Mouse (Mus musculus): ENCODE measurements around the gene Eci2.
"Not testable (repeated sequence)": the region's sequence is repeated elsewhere in the genome, so short reads cannot be mapped to it uniquely, and the experiment has no call there.

Eci2 gene

DNA sequence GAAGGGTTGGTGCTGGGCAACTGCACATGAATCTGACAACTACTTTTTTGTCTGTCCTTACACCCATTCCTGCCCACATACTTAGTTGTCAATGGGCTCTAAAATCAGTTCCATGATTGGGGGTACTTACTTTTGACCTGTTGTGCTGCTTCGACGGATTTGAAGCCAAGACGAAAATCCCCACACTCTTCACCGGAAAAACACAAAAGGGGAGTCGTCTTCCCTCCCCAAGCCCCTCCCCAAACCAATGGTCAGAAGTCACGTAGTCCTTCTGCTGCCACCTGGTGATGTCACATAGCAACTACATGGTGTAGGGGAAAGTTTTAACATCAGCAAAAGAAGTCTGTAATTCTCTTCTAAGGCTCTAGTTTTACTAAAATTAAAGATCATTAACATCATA lies at the start of gene Eci2:
Gene Eci2, minus strand, starts transcription at position 218 of the 400 bp plus-strand sequence.
- DNase-seq = peak; percentile 4

DNA sequence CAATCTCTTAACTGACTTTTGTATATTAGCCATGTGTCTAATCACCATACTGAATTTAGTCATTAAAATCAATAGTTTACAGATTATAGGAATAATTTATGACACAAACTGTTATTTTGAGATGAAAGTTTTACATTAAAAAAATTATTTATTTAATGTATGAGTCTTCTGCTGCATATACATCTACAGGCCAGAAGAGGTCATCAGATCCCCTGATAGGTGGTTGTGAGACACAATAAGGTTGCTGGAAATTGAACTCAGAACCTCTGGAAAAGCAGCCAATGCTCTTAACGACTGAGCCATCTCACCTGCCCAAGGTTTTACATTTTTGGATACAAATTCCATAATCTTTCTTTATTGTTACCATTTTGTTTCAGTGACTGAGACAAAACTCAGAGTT lies 48.0 kb upstream of the Eci2 start:
- DNase-seq = no peak

DNA sequence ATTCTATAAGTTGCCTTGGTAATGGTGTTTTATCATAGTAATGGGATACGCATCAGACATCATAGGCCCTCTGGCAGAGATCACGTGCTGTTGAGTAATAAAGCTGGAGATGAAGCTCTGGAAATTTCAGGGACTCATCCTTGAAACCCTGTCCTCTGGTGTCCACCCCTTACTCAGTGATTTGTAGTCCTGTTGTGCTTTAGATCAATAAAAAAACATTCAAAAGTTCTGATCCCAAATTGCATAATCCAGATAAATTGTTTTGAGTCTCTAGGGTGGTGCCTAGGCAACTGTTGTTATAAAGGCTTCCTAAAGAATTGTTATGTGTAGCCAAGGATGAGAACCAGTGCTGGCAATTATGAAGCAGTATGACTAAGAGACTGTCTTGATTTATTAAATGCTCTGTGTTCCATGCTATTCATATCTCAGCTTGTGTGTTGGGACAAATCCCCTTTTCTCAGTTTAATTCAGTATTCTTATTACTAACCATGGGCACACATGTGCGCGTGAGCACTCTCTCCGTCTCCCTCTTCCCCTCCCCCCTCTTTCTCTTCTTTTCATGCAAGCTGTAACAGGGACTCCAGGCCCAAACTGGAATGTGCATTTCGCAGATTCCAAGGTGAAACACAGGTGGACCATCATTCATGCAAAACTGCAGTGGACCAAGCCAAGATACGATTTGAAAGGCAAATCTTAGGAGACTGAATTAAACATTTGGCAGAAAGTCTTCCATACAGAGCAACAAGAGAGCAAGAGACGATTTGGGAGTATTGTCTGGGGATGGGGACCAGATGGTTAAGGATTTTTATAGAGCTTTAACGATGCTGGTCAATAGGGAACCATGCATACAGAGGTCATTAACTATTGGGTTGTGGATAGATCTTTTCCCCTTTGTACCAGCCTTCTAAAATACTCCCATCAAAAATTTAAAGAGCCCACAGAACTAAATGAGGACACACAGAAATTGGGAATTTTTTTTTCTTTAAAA lies 43.9 kb upstream of the Eci2 start:
- DNase-seq = no peak

DNA sequence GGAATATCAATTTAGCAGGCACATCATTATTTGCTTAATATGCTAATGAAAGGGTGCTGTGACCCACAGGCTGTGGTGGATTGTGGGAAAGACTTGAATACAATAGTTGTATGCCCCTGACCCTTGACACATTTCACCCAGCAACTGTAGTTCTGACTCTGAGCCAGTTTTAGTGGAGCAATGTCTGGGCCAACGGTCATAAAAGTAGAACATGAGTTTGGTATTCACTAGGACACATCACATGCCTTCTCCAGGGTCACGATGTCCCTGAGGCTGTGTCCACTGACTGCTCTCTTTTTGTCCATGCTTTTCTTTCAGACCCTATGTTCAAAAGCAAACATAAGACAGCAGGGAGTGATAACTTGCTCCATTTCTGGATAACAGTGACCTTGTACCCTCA lies 40.2 kb upstream of the Eci2 start:
- no peak for DNase-seq

DNA sequence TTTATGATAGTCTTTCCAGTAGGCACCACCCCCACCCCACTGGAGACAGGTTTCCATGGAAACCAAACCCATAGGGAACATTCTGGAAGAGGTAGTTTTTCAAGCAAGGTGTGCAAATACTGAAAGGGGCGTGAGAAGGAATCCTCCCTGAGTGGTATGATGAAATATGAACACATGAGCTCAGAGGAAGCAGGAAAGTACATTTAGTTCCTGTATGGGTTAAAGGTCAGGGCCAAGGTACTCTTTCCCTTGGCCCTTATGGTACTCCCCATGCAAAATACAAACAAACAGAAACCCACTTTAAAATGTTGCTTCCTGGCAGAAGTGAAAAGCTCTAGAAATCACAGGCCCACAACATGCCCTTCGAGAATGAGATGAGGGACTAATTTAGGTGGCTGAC lies 39.1 kb upstream of the Eci2 start:
- DNase-seq = no peak

DNA sequence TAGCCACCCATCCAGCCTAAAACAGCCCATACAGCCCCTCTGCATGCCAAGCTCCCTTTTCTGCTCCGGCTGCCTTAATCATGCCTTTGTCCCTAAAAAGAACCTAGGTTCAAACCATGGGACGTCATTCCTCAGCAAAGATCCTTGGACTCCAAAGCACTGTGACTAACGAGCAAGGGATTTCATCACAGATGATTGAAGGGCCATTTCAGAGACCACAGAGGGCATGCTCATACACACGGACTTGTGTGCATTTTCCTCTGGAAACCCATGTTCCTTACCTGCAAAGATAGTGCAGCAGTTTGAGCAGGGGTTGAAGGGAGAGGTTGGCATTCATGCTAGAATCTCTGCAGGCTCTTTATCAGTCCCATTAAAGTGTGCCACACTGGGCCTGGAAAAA lies 37.5 kb upstream of the Eci2 start:
- no peak for DNase-seq

DNA sequence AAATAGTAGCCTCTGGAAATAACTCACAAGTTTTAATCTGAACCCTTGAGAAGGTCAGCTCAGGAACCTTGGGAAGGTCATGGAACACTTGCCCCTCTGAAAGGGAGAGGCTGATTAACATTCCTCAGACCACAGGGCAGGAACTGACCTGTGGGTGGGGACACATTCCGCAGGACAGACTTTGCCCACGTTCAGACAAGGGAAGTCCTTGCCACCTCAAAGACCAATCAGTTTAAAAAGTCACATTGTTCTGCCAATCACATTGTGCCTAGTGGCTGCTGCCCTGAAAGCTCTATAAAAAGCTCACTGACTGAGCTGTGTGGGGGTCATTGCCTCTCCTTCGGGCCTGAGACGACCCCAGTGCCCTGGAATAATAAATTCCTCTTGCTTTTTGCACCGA lies 31.2 kb upstream of the Eci2 start:
- no peak for DNase-seq

DNA sequence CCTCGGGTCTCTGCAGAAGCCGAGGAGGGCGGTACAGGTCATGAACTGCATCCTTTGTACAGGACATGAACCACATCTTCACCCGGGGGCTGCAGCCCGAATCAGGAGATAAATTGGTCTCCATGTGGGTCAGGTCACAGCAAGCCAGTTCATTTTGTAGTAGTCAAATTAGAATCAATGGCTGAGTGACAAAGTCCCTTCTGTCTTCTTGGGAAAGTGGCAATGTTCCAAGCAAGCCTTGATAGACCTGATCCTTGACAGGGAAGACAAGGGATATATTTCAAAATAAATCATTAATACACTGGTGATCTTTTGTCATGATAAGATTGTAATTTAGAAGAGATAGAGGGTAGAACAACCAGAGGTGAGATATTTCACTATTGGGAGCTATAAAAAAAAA lies 9.6 kb upstream of the Eci2 start:
- DNase-seq = no peak

DNA sequence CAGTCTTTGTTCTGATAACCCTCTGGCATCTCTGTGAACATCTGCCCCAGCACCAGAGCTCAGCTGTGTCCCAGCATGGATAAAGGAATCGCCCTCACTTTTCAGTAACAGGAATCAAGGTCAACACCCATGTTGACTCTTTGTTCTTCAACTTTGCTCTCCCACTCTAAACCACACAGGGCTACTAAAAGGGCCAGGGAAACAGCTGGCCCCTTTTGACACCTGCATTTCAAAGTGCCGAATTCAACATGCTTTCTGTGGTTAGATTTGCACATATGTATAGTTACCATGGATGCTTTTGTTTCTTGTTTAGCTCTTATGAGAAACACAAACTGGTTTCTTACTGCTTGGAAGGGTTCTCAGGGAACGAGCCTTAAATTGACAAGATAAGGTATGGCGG lies 8.8 kb upstream of the Eci2 start:
- no peak for DNase-seq

DNA sequence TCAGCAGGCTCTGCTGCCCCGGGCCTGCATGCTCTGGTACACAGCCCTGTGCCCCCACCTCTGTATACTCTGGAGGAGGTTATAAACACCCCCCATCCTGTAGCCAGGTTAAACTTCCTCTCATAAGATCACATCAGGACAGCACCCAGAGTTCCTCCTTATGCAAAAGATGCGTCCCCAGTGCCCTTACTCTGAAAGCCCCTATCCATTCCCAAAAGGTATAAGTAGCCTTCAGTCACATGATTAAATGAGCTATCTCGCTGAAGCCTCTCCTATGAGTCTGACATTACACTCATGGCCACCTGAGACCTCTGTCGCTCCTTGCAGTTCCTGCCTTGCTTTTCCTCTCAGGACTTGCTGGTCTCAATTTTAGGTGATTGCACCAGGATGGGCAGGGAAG lies 6.7 kb upstream of the Eci2 start:
- DNase-seq = no peak

DNA sequence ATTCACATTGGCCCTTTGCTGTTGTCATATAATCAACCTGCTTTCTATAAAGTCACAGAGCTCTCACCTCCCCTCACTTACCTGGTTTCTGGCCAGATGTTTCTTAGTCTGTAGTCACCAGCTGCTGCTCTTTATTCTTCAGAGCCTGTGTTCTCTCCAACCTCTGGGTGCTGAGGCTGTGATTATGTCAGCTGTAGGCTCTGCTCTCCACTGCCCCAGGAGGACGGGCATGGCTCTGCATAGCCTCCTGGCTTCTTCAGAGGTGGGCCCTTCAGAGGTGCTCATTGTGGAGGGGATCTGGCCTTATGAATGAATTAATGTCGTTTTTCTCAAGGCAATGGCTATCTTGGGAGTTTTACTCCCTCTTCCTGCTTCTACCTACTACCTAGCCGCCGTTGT lies 4.8 kb upstream of the Eci2 start:
- DNase-seq = no peak

DNA sequence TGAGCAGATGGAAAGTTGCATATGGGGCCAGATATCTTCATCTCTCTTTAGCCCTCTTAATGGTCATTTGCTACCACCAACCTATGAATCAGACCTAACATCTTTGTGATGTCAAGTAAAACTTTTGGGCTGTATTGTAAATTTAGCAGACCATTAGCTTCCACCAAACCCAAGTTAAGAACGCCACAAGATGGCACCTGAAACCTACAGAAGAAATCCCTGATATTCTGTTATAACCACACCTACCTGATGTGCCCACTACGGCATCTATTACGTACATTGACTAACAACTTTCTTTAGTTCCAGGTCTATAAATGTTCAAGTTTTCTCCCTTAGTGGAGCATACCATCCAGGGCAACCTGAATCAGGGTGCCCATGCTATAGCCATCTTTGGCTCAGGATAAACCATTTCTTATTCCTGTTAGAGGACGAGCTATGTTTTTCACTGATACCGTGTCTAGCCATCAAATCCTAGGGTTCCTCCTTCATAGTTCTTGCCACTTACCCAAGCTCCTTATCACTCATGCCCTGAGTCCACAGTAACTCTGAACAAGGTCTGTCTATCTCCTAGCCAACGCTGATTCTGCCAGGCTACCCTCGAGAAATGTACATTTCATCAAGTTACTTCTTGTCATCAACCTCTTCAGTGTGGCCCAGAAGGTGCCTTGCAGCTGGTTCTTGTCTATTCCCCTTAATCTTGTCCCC lies 4.2 kb upstream of the Eci2 start:
- DNase-seq = peak; percentile 12

DNA sequence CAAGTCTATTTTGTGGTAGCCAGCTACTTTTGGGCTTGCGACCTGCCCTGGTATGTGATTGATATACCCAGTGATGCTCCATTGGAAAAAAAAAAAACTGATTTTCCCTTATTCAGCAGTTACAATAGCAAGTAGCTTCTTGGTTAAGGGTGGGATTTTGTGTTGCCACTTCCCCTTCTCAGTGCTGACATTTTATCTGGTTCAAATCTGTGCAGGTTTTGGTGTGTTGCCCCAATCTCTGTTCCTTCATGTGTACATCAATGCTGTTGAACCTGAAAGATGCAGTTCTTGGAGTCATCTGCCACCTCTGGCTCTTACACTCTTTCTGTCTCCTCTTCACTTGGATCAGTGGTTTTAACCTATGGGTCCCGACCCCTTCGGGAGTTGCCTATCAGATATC lies 1.5 kb upstream of the Eci2 start:
- no peak for DNase-seq

DNA sequence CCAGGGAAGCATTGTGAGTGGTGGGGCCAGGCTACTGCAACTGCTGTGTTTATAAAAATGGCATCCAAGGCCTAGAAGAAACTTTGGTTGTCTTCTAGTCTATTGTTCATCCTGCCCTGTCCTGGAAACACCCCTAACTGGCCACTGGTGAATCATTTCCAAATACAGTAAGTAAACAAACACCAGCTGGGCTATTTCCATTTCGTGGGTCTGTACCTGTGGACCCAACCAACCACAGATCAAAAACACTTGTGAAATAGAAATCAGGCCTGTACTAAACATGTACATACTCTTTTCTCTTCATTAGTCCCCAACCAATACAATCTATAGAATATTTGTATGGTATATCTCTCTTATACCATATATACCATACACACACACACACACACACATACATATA lies 3.5 kb downstream of the Eci2 start:
- DNase-seq = not testable (repeated sequence)

DNA sequence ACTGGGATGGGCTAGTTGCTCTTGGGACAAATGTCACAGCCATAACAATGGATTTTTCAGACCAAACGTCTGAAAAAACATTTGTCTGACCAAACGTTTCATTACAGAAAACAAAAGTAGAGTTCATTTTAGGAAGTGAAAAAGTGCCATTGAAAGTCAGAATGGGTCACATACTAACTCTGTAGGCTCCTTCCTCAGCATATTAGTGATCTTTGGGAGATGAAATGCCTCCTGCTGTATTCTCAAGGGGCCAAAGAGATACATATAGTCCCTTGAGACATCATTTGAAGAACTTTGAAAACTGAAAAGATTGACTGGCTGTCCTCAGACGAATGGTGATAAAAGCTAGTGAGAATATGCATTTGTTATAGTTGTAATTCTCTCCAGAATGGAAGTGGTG lies 6.5 kb downstream of the Eci2 start:
- no peak for DNase-seq

DNA sequence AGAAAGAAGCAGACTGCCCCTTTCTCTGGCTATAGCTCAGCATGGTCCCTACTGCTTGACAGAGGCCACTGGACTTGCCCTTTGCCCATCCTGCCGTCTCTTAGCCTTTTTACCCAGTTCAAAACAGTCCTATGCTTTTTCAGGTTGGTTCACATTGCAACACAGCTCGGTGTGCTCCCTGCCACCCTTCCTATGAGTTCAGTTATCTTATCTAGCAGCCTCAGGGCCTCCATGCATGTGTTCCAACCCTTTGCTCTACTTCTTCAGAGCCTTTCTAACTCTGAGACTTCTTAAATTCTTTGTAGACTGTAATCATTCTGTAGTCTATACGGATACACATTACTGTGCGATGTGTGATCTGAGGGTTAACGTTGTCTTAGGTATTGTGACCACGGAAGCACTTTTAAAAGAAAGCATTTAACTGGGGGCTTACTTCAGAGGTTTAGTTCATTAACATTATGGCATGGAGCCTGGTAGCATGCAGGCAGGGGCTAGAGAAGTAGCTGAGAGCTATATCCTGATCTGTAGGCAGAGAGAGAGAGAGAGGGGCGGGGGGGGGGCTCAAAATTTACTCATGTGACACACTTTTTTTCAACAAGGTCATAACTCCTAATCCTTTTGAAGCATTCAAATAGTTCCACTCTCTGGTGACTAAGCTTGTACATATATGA lies 7.9 kb downstream of the Eci2 start:
- DNase-seq = no peak

DNA sequence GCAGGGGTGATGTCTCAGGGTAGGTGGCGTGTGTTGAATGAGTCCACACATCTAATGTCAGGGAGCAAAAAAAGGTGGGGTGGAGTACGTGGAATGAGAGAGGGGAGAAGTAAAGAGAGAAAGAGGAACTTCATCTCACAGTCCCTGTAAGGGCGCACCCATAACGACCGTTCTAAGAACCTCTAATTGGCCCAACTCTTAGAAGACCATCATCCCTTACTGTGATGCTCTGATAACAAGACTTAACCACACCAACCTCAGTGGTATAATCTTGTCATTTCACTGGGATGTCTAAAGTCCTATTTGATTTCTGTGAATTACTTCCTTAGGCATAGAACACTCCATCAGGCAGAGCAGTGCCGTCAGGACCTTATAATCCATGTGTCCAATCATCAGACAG lies 9.5 kb downstream of the Eci2 start:
- DNase-seq = no peak

DNA sequence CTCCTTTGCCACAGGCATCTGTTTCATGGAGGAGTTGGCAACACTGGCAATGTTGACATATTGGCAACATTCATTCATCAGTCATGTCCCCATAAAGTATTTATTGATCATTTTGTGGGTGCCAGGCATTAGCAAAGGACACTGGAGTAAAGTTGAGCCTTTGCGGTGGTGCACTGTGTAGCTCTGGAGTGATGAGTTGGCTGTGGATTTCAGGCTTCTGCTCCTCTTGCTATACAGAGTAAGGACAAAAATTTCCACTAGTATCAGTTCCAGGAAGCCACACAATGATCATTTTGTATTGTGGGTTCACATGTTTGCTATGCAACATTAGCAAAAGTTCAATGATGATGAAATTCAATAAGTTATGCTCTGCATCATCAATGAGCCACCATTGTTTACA lies 10.8 kb downstream of the Eci2 start:
- DNase-seq = no peak

DNA sequence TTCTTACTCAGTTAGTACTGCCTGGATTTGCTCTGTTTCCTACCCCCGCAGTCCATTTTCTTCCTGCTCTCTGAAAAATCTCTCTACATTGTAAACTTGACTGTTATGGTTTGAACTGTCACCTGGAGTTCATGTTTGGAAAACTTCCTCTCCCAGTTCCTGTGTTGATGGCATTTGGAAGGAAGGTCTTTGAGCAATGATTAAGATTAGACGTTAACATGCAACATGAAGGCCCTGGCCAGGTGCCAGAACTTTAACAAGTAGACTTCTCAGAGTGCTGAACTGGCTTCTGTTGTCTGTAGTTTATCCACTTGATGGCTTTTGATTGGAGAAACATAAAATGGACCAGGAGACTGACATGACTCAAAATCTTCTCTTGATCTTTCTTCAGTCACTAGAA lies 31.0 kb downstream of the Eci2 start:
- DNase-seq = no peak

DNA sequence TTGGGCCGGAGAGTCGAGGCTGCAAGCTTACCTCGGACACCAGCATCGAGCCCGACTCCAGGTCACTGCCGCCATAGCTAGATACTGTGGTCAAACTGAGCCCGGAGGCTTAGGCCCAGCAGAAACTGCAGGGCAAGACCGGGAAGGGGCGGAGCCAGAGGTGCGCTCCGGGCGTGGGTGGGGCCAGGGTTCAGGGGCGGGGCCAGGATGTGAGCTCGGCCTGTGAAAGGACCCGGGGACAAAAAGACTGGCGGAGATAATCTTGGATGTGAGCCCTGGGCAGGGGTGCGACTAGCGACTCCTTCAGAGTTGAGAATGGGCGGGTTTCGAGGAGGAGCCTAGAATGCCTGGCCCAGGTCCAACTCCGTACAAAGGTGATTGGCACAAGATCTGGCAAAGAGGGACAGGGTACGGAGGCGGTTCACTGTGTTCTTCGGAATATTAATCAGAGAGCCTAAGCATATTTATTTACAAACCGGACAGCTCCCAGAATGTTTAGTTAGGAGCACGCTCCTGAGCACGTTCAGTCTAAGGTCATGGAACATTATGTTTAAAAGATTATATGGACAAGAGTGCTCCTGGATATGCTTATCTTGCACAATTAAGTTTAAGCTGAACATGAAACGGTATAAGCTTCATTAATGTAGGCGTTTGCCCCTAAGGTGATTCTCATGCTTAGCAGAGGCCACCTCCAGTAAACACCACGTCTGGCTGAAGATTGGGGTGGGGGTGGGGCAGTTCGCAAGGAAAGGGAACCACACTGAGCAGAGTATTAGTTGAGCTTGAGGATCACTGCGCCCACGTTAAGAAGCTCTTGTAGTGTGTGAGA lies 32.7 kb downstream of the Eci2 start:
- DNase-seq = peak; percentile 88

DNA sequence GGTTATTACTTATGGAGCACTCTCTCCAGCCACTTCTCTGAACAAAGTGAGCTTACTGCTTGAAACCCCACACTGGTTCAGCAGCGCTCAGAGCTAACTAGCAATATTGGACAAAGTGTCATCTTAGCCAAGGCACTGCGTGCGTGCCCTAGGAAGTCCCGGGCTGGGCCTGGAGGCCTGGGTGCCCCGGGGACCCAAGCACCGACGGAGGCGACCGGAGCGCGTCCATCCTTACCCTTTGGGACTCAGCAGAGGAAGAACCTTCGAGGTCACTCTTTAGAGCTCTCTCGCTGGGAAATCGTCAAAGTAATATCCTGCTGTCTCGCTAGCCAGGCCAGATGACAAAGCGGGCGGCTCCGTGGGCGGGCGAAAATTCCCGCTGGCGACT lies 33.3 kb downstream of the Eci2 start:
- DNase-seq = no peak

DNA sequence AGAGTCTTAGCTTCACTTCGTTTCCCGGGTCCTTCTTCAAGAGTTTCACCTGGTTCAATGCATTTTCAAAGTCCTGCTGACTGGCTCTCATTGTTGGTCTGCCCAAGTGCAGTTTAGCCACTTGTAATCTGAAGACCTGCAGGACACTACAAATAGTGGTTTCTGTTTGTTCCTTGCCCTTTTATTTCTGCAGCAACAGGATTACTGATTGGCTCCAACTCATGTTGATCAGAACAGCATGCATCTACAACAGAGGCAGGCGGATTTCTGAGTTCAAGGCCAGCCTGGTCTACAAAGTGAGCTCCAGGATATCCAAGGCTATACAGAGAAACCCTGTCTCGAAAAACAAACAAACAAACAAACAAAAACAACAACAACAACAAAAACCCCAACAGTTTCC lies 33.8 kb downstream of the Eci2 start:
- DNase-seq = no peak
